1 mouse cellular context compared by ENCODE assay signal in the genomic region with DNA sequence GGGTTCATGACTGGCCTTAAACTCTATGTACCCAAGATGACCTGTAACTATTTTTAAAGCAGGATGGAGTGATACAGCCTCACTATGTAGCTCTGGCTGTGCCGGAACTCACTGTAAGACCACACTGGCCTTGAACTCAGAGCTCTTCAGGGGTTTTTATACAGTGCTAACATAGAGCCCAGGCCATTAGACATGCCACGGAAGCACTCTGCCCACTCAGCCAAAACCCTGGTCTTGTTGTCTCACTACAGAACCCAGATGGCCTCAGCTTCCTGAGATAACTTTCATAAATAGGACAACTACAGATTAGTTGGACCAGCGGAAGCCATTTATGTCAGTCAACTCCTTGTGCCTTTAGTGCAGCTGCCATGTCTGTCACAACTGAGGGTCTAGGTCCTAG.
TF ChIP-seq lines count a peak whose summit lies in the region.

No protein-coding gene starts in this region.

TF ChIP-seq in CH12.LX, 34 proteins besides CTCF, POLR2A, EP300 and RAD21:
- TF ChIP-seq POLR2AphosphoS2 (IDR thresholded peaks at IDR 0.05; ENCODE audit: low read depth, low read length): 0 out of 2 replicates have a peak, but pooled peaks have one; percentile 5
- no peak for TF ChIP-seq SIN3A (IDR thresholded peaks at IDR 0.05; ENCODE audit: low read length)
- no peak for TF ChIP-seq ZC3H11A (IDR thresholded peaks at IDR 0.05; ENCODE audit: low read depth, low read length)
